Mouse (Mus musculus): ENCODE measurements around the gene Calu. TPM values are rescaled to one million over a fixed set of nuclear protein-coding genes. Genes with fewer than 3 reads are reported as not detected.

Calu gene
- polyA plus RNA-seq, 1 experiment, result 59.8 TPM

GRCm38 (mm10) chr6:29402693-29403342, 54.9 kb downstream of the Calu start:
- 16% methylated on average over 34 of the region's 34 CpGs for WGBS
- no peak for DNase-seq (ENCODE audit: low read depth, low spot score)

GRCm38 (mm10) chr6:29406412-29406811, 58.5 kb downstream of the Calu start:
- DNase-seq (ENCODE audit: low read depth, low spot score), result no peak
- WGBS, result 53% methylated on average over 6 of the region's 6 CpGs

- WGBS, result 75% methylated on average over 9 of the region's 9 CpGs
- DNase-seq (ENCODE audit: low read depth, low spot score), result no peak
Measured at GRCm38 (mm10) chr6:29415446-29415845, 67.6 kb downstream of the Calu start.

DNA sequence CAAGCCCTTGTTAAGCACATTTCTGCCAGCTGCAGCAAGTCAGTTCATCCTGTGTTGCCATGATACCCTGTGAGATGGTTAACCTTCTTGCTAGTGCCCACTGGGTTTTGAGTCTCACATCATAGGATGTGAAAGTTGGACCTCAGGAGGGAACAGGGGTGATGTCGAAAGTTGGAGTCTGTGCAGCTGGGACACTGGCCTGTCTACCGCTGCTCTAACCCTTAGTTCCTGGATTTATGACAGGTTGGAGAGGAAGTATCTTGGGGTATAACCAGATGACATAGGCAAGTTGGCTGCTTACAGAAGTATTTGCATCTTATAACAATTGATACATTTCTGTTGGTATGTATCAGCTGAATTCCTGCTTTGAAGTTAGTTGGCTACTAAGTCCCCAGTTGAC, 72.7 kb downstream of the Calu start:
- no peak for DNase-seq (ENCODE audit: low read depth, low spot score)
- 68% methylated on average over 2 of the region's 2 CpGs for WGBS

DNA sequence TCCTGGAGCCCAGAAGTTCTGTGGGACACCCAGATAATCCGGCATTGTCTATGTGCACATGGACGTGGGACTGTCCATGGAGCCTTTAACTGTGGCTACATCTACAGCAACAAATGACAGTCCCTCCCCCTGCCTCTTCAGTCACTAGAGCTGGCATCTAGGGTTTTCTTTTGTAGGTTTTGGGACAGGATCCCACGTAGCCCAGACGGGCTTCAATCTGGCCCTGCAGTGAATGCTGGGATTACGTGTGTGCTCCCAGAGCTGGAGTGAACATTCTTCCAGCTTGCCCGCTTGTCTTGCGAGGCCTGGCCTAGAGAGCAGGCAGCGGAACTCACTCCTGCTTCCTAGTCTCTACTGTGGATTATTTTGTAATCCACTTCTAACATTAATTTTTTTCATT, 77.2 kb downstream of the Calu start:
- WGBS, result 89% methylated on average over 8 of the region's 8 CpGs
- DNase-seq (ENCODE audit: low read depth, low spot score), result no peak

GRCm38 (mm10) chr6:29426331-29426730, 78.5 kb downstream of the Calu start:
- no peak for DNase-seq (ENCODE audit: low read depth, low spot score)
- 55% methylated on average over 6 of the region's 6 CpGs for WGBS

Other genes with a start within 250 kb of the Calu start
- gene Rbm28, start 183.1 kb upstream of the Calu start, polyA plus RNA-seq (2012; rRNA removed), result 3.9 and 5.7 TPM in 2 replicates
- gene Prrt4, start 168.5 kb upstream of the Calu start, polyA plus RNA-seq (2012; rRNA removed), result 0.14 and 0.15 TPM in 2 replicates
- 17.5 and 22.2 TPM in 2 replicates for gene Impdh1, start 131.7 kb upstream of the Calu start, polyA plus RNA-seq (2012; rRNA removed)
- gene Hilpda, start 75.6 kb upstream of the Calu start, polyA plus RNA-seq (2012; rRNA removed), result 11.4 and 11.5 TPM in 2 replicates
- gene Fam71f2, start 68.5 kb upstream of the Calu start, polyA plus RNA-seq (2012; rRNA removed), result 0.38 and 0.81 TPM in 2 replicates
- gene Fam71f1, start 28.9 kb upstream of the Calu start, polyA plus RNA-seq (2012; rRNA removed), result not detected in 2 replicates
- gene Opn1sw, start 40.4 kb downstream of the Calu start, polyA plus RNA-seq (2012; rRNA removed), result 0.15 and 0.22 TPM in 2 replicates
- 1.7 and 2.0 TPM in 2 replicates for gene Ccdc136, start 48.2 kb downstream of the Calu start, polyA plus RNA-seq (2012; rRNA removed)
- gene Flnc, start 85.2 kb downstream of the Calu start, polyA plus RNA-seq (2012; rRNA removed), result 7.9 and 11.4 TPM in 2 replicates
- 288 and 318 TPM in 2 replicates for gene Atp6v1f, start 119.6 kb downstream of the Calu start, polyA plus RNA-seq (2012; rRNA removed)
- not detected in 2 replicates for gene Atp6v1fnb, start 123.4 kb downstream of the Calu start, polyA plus RNA-seq (2012; rRNA removed)
- gene Kcp, start 159.9 kb downstream of the Calu start, polyA plus RNA-seq (2012; rRNA removed), result 3.2 and 3.8 TPM in 2 replicates
- gene Irf5, start 178.6 kb downstream of the Calu start, polyA plus RNA-seq (2012; rRNA removed), result 18.5 and 20.4 TPM in 2 replicates